Mouse (Mus musculus): ENCODE results near the gene Dner.
"Not testable (repeated sequence)": the region's sequence is repeated elsewhere in the genome, so short reads cannot be mapped to it uniquely, and the experiment has no call there.

The Dner gene

DNA sequence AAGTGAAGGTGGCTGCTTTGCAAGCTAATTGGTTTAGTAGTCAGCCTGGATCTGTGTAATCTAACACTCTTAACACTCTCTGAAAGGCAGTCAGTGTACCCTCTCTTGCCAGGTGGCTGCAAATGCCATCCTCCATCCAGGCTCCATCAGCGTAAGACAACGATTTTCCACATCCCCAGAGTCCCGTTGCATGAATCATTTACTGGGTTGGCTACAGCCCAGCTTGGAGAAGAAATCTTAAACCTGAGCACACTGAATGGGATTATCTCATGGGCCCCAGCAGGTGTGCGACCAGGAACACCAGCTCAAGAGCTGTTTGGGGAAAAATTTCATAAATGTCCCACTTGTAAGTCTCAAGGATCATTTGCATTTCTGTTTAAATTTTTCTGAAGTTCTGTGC lies 308.4 kb downstream of the Dner start:
- peak in 1 of 2 experiments; percentile 29 for DNase-seq

DNA sequence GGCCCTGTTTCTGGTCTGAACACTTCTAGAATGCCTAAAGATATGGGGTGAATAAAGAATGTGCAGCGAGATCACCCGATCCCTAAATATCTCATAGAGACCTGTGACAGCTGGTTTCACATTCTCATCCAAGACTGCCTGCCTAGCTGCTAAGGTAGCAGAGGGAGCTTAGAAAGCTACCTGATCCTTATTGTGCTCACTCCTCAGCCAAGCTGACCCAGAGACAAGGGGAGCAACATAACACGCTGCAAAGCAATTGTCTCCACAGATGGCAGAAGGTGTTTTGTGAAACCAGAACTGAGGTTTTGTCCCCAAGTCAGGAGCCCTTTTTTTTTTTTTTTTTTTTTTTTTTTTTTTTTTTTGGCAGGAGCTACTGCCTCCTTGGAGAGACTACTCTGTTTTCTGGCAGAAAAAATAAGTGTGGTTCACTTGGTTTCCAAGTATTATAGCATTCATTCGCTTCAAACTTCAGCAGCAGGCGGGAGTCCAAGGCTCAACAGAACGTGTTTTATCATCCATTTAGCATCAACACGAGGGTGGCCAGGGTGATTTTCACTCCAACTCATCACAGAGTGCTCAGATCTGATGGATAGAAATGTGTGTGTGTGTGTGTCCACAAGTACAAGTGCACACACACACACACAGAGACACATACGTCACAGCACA lies 309.4 kb downstream of the Dner start:
- DNase-seq: no peak

- DNase-seq: no peak
Observed at GRCm38 (mm10) chr1:84382709-84383108, 313.3 kb downstream of the Dner start.

GRCm38 (mm10) chr1:84382064-84382463 lies 314.0 kb downstream of the Dner start:
- no peak for DNase-seq

DNA sequence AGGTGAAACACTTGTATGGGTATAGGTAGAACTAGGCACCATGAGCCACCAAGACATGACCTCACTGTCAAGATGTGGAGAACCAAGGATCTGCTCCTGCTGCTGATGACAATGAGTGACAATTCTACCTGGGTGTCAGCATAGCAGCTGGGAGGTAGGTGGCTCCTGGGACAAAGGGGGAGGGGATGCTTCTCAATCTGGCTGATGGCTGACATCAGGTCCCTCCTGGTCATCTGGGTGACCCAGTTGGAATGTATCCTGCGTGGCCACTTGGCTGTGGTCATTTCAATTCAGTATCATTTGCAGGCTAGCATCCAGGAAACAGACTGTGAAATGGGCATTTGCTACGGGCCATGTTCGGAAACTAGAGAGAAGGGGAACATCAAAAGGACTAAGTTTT lies 315.1 kb downstream of the Dner start:
- DNase-seq: no peak

GRCm38 (mm10) chr1:84367733-84368132 lies 328.3 kb downstream of the Dner start:
- DNase-seq: no peak

- DNase-seq: no peak
Observed at GRCm38 (mm10) chr1:84366553-84366952, 329.5 kb downstream of the Dner start.

DNA sequence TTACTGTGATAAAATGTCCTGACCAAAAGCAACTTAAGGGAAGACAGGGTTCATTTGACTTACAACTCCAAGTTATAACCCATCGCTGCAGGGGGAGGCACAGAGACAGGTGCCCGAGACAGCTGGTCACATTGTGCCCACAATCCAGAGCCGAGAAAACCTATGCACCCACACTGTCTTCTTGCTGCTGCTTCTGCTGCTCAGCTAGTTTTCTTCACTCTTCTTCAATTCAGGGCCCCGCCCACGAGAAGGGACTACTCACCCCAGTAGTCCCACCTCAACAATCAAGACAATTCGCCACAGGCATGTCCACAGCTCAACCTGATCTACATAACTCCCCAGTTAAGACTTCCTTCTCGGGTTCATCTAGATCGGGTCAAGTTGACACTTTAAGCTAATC lies 332.1 kb downstream of the Dner start, which contains the start of gene Pid1:
Gene Pid1, minus strand, starts transcription at position 214 of the 400 bp plus-strand sequence.
- DNase-seq: no peak

- no peak for DNase-seq
Observed at GRCm38 (mm10) chr1:84362709-84363617, 333.1 kb downstream of the Dner start.

DNA sequence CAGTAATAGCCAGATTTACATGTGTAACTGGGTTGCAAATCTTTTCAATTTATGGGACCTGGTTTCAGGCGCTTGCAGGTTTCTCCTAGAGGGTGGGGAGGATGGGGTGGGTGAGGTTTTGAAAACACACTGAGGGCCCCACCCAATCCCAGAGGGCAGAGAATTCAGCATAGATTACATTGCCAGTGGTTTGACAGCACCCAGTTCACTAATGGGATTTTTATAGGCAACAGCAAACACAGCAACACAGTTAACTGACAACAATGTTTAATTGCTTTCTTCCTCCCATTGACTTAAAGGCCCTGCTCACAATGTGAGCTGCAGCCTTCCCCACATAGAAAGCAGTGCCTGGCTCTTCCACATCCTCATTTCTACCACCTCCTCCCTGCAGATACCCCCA lies 333.8 kb downstream of the Dner start:
- DNase-seq: no peak

DNA sequence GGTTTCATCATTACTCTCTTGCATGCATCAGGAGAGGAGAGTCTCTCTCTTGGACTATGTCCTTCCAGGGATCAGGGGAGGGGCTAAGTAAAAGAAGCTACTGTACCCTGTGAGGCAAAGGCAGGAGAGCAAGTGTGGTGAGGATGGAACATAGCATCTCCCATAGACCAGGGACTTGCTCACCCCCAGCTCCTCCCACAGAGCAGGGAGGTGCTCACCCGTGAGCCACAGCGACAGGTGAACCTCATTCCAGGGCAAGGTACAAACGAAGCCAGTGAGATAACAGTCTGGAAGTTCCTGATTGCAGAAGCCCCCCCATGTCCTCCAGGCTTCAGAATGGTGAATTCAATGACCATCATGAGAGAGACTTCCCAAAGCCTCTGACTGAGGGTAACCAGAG lies 334.6 kb downstream of the Dner start:
- no peak for DNase-seq

- DNase-seq: no peak
Observed at GRCm38 (mm10) chr1:84359611-84360500, 336.2 kb downstream of the Dner start.

DNA sequence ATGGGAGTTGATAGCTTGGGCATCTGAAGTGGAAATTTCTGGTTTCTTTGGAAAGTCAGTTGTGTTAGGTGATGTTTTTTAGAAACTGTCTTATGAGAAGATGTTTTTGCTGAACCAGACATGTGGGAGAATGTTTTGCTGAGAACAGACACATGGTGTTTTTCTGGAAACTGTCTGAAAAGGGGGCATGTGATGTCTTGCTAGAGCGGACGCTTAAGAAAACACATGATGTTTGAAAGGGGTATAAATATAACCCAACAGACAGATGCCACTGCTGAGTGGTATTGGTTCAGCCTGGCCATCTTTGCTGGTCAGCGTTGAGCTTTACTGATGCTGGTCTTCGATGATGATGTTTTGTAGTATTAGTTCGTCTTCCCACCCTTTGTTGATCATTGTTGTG lies 338.8 kb downstream of the Dner start:
- no peak for DNase-seq

DNA sequence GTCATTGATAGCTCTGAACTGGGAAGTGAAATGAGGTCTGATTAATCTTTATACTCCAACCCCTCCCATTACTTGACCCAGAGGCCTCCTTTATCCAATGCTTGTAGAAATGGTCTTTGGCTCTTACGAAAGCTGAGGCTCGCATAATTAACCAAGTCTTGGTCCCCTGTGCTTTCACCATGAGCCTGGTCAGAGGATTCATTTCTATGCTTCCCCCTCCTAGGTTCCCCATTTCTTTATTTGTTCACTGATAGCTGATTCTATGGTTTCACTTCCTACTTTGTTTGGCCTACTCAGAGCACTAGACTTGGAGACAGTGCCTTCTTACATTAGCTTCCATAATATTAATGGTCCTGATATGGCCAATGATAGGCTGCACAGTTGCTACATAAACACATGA lies 345.8 kb downstream of the Dner start:
- no peak for DNase-seq

DNA sequence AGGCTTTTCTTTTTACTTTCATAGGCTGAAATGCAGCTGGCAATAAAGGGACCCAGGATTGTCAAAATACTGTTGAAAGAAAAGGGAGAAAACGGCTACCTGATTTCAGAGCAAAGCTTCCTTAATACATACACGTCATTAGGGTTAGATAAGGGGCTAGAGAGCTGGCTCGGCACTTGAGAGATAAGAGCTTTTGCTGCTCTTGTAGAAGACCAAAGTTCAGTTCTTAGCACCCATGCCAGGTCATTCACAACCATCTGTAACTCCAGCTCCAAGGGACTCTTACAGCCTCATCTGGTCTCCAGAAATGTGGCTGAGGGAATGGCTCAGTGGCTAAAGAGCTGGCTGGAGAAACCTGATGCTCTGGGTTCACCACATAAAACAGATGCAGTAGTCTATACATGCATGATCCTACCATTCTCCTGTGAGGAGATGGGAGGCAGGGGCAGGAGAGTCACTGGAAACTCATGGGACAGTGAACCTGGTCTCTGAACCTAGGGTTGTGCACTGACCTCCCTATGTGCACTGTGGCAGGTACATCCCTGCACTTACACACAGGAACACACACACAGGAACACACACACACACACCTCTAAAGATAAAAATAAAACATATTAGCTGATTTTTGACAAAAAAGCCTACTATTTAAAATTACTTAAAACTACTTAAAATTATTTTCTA lies 348.1 kb downstream of the Dner start:
- no peak for DNase-seq

DNA sequence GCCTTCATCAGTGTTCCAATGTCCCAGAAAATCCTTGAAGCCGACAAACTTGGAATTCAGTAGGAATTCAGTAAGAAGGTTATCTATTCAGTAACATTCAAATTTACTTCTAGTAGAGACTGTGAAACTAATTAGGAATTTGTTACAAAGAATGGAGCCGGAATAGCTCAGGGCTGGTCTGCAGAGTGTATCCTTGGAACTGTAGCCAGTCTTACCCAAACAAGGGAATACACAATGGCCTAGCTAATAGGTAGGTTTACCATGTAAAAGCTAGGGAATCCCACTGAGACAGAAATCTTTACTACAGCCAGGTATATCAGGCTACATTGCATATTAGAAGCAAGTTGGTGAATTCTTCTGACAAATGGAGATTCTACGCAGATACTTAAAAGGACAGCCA lies 363.2 kb downstream of the Dner start:
- not testable (repeated sequence) for DNase-seq

GRCm38 (mm10) chr1:84331861-84332260 lies 364.2 kb downstream of the Dner start:
- DNase-seq: not testable (repeated sequence)

- DNase-seq: peak in 1 of 2 experiments; percentile 33
Observed at GRCm38 (mm10) chr1:84325309-84325708, 370.7 kb downstream of the Dner start.

DNA sequence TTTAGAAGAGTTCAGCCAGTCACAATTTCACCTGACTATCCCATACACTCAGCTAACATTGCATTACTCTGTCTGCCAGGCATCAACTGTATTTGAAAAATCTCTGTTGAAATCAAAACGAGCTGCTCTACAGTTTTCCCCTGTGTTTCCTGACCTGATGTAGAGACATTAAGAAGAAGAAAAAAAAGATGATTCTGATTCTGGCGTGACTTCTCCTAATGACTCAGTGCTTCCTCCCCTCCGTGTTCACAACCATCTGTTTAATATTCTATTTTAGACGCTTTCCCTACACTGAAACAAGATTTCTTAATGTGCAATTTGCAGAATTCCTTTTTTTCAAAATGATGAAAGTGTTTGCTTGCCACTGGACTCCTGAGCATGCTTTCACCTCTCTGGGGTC lies 374.7 kb downstream of the Dner start:
- no peak for DNase-seq
